Mouse (Mus musculus) kidney, postnatal 0 days (tissue): ENCODE data around the gene Kcnd3. TPM values are rescaled to one million over a fixed set of nuclear protein-coding genes. Genes with fewer than 3 reads are reported as not detected.

Source experiments
- ATAC-seq: fragments of 200-750 bp; cut with Nextera tagmentation; replicated peaks from 2 replicates; pipeline ENCODE4 v1.8.0; 2017; ENCODE audit warnings: low read depth, moderate number of reproducible peaks, moderate TSS enrichment, moderate library complexity; ENCODE audit not compliant: low FRiP score
- DNase-seq: peaks from one replicate; pipeline ENCODE4 v3.0.0-alpha.2; 2016; ENCODE audit warnings: low spot score
- H3K27ac ChIP-seq: fragments of 300-500 bp; sonication (generic); 2 replicates; pipeline ENCODE4 v1.5.1; 2014; ENCODE audit warnings: mild to moderate bottlenecking
- H3K27me3 ChIP-seq: fragments of 300-500 bp; sonication (generic); 2 replicates; pipeline ENCODE4 v1.6.1; 2014; ENCODE audit warnings: low read length, mixed read lengths; ENCODE audit not compliant: insufficient read depth
- H3K36me3 ChIP-seq: fragments of 300-500 bp; sonication (generic); 2 replicates; pipeline ENCODE4 v1.6.1; 2014; ENCODE audit warnings: low read length, mixed read lengths; ENCODE audit not compliant: insufficient read depth
- H3K4me1 ChIP-seq: fragments of 300-500 bp; sonication (generic); replicated peaks from 2 replicates; pipeline ENCODE4 v1.6.1; 2014; ENCODE audit warnings: antibody characterized with exemption, low read length, mixed read lengths; ENCODE audit not compliant: insufficient read depth
- H3K4me2 ChIP-seq: fragments of 300-500 bp; sonication (generic); 2 replicates; pipeline ENCODE4 v1.6.1; 2014; ENCODE audit warnings: mild to moderate bottlenecking, low read length, moderate library complexity, mixed read lengths
- H3K4me3 ChIP-seq: fragments of 300-500 bp; sonication (generic); replicated peaks from 2 replicates; pipeline ENCODE4 v1.5.1; 2014; ENCODE audit warnings: low read depth, low read length
- H3K9ac ChIP-seq: fragments of 300-500 bp; sonication (generic); 2 replicates; pipeline ENCODE4 v1.6.1; 2014; ENCODE audit warnings: low read depth, low read length
- H3K9me3 ChIP-seq: fragments of 300-500 bp; sonication (generic); replicated peaks from 2 replicates; pipeline ENCODE4 v1.6.1; 2016; ENCODE audit warnings: low read length, inconsistent platforms, mixed read lengths
- CTCF ChIP-seq: IDR thresholded peaks from 2 replicates; pipeline ENCODE4 v1.5.1; 2016; ENCODE audit warnings: antibody characterized with exemption, low read depth, mild to moderate bottlenecking, moderate library complexity
- WGBS: fragments of 180-500 bp; shearing (Covaris S2); extraction: QIAGEN DNeasy Blood & Tissue Kit; methylation state at CpG from one replicate; pipeline ENCODE4 v1.1.7; 2014; 5-methylcytosine and 5-hydroxymethylcytosine counted together
- polyA plus RNA-seq: library from polyadenylated mRNA; unstranded; fragments of >200 nt; fragmentation: Nextera tagmentation; extraction: Ambion mirVana; gene quantifications from 2 replicates; pipeline ENCODE4 v1.2.1, GENCODE M21; 2015

The Kcnd3 gene
- polyA plus RNA-seq, 1 experiment from 2014 or later: 2.9 TPM

DNA sequence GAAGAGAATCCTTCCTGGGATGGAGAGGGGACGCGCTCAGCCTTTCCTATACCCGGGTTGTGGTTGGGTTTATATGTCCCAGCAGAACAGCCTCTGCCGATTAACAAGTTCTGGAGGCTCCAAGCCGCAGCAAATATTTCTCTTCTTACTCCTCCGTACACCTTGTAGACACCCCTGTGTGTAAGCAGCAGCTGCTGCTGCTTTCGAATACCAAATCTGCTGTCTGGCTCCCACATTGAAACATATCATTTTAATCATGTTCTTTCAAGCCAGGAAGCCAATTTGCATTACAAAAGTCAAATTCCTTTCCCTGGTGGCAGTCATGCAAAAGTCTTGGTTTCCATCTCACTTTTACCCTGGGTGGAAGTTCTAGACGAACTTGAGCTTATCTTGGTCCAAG, 76.7 kb downstream of the Kcnd3 start:
- TF ChIP-seq CTCF: no peak
- Histone ChIP-seq H3K27ac (no peak overlapping the region), H3K36me3 (no peaks in the 10 kb centered on the region), H3K4me3 (no peak overlapping the region), H3K27me3 (no peaks in the 10 kb centered on the region), H3K4me2 (no peak overlapping the region), H3K9me3 (no peaks in the 10 kb centered on the region), H3K9ac (no peak overlapping the region), H3K4me1 (no peaks in the 10 kb centered on the region)
- 75% methylated on average over 8 of the region's 8 CpGs for WGBS
- no peak for ATAC-seq
- no peak for DNase-seq

DNA sequence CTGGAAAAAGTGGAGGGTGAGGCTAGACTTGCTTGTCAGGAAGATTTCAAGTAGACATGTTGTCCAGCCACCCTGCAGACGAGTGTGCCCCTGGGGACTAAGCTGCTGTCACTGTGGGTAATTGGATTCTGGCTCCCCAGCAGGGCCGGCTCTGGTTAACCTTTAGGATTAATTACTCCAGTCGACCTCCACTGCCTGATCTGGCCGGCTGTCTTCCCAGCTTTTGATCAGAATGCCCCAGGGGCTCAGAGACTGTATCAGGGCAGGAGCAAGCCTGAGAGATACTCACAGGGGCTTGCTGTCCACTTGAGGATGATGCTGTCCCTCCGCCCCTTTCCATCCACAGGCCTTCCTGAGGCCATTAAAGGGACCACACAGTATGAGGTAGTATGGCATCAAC, 77.6 kb downstream of the Kcnd3 start:
- no peak overlapping the region for H3K9ac ChIP-seq
- ATAC-seq (0 out of 2 replicates have a peak, but pooled peaks have one; percentile 5), DNase-seq (no peak)
- H3K9me3 ChIP-seq: no peaks in the 10 kb centered on the region
- H3K36me3 ChIP-seq: no peaks in the 10 kb centered on the region
- no peak overlapping the region for H3K4me2 ChIP-seq
- WGBS: 19% methylated on average over 5 of the region's 5 CpGs
- no peak overlapping the region for H3K27ac ChIP-seq
- H3K4me1 ChIP-seq: no peaks in the 10 kb centered on the region
- no peaks in the 10 kb centered on the region for H3K27me3 ChIP-seq
- no peak for TF ChIP-seq CTCF
- no peak overlapping the region for H3K4me3 ChIP-seq

DNA sequence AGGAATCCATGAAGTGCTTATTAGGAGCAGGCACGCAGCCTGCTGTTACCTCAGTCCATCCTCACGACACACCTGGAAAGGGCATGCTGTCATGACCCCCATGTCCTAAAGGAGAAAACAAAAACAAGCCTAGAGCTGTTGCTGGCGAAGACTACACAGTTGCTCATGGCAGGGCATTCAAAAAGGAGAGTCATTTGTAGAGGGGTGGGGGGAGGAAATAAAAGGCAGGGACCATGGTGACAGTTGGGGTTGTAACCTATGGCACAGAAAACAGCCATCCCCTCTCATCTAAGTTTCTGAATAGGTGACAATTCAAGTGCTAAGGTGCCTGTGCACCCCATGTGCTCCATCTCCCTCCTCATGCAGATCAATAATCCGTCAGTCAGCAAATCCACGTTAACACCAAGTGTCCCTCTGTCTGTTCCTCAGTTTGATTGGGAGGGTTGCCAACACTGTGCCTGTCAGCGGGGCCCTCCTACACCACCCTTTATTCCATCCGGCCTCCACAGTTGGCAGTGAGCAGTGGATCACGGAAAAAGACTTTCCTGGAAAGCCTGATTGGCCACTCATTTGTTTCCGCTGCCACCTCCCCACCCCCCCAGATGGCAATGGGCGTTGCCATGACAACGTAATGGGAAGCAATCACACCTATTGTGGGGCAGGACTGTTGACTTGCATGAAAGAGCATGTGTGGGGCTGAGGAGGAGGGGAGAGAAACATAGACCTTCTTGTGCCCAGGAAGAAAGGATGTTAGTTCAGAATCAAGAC, 78.4 kb downstream of the Kcnd3 start:
- DNase-seq: peak; percentile 20
- no peak overlapping the region for H3K4me3 ChIP-seq
- ATAC-seq: no peak
- H3K9ac ChIP-seq: no peak overlapping the region
- TF ChIP-seq CTCF: no peak
- H3K9me3 ChIP-seq: no peaks in the 10 kb centered on the region
- no peak overlapping the region for H3K27ac ChIP-seq
- 32% methylated on average over 11 of the region's 11 CpGs for WGBS
- no peaks in the 10 kb centered on the region for H3K27me3 ChIP-seq
- H3K4me1 ChIP-seq: no peaks in the 10 kb centered on the region
- H3K36me3 ChIP-seq: no peaks in the 10 kb centered on the region
- no peak overlapping the region for H3K4me2 ChIP-seq

DNA sequence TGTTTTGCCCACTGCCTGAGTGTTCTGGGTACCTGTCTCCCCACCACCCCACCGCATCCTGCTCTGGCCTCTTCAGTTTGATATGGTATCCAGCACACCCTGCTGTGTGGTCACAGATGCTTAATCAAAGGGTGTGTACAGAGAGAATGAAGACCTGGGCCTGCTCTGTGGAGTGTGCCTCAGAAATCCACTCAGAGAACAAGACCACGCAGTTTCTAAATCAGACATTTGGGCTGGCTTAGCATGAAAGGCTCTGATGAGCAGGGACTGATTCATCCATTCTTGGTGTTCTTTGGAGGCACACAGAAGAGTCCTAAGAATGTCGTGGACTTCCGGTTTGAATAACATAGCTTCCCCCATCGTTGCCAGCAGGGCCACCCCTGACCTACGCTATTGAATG, 86.3 kb downstream of the Kcnd3 start:
- Histone ChIP-seq H3K4me3 (no peak overlapping the region), H3K4me1 (0 out of 2 replicates have a peak, but pooled peaks cover 5% of the 10 kb centered on the region), H3K9me3 (no peaks in the 10 kb centered on the region), H3K9ac (no peak overlapping the region), H3K27ac (no peak overlapping the region), H3K36me3 (no peaks in the 10 kb centered on the region), H3K27me3 (no peaks in the 10 kb centered on the region), H3K4me2 (peak overlapping the region; percentile 34; the same call in 1 of the 2 replicates)
- ATAC-seq: no peak
- no peak for DNase-seq
- WGBS: 34% methylated on average over 6 of the region's 6 CpGs
- no peak for TF ChIP-seq CTCF

DNA sequence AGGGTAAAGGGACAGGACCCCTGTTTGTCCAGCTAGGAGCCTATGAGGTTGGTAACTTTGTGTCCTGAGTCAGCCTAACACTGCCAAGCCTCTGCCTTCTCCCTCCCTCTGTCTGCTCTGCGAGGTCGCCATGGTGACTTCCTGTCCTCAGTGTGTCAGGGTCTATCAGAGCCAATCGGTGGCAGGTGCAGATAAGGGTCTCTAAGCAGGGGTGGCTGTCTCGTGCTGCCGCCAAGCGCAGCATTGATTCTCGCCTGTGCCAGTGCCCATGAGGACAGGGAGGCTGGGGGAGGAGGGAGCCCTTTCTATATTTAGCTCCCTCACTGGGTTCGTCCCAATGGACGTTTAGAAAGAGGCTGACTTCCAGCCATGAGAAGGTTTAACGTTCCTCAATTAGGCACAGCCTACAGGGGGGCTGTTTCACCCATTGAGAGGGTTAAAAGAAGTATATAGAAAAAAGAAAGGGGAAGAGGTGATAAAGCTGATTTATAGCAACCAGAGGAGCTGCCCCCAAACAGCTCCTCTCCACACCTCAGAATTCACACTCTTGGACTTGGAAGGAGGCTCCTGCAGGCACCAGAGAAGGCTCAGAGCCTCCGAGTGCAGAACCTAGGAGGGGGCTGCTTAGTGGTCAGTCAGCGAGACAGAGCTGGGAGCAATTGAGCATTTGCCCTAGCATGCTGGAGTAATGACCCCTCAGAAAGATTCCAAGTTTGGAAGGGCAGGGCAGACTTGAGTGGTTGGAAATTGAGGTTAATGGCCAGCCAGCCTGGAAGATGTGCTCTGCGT, 86.9 kb downstream of the Kcnd3 start:
- ATAC-seq (no peak; the same call in 1 of the 2 replicates), DNase-seq (peak; percentile 19)
- peak overlapping the region; percentile 34; the same call in 1 of the 2 replicates for H3K4me2 ChIP-seq
- H3K36me3 ChIP-seq: no peaks in the 10 kb centered on the region
- H3K9ac ChIP-seq: no peak overlapping the region
- no peak overlapping the region for H3K4me3 ChIP-seq
- H3K27me3 ChIP-seq: no peaks in the 10 kb centered on the region
- H3K9me3 ChIP-seq: no peaks in the 10 kb centered on the region
- H3K27ac ChIP-seq: no peak overlapping the region
- no peak for TF ChIP-seq CTCF
- 0 out of 2 replicates have a peak, but pooled peaks cover 5% of the 10 kb centered on the region for H3K4me1 ChIP-seq
- WGBS: 8% methylated on average over 13 of the region's 13 CpGs

DNA sequence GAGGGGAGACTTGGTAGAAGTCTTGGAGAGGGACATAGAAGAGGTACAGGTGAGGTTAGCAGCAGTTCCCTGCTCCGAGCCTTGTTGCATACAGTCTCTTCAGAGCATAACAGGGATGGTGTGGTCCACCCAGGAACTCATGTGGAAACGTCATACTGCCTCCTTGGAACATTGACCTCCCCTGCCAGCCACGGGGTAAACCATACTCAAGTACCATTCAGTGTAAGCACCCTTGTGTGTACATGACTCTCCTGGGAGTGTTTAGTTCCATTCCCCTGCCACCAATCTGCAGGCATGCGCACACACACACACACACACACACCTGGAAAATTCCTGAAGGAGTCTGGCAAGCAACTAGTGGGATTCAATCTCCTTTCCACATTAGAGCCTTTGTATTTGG, 90.6 kb downstream of the Kcnd3 start:
- no peak for ATAC-seq
- H3K4me3 ChIP-seq: no peak overlapping the region
- no peak overlapping the region for H3K9ac ChIP-seq
- 0 out of 2 replicates have a peak, but pooled peaks cover 5% of the 10 kb centered on the region for H3K4me1 ChIP-seq
- WGBS: 76% methylated on average over 4 of the region's 4 CpGs
- DNase-seq: no peak
- H3K4me2 ChIP-seq: no peak overlapping the region
- no peaks in the 10 kb centered on the region for H3K27me3 ChIP-seq
- H3K27ac ChIP-seq: no peak overlapping the region
- no peaks in the 10 kb centered on the region for H3K9me3 ChIP-seq
- no peaks in the 10 kb centered on the region for H3K36me3 ChIP-seq
- TF ChIP-seq CTCF: no peak
